Mouse (Mus musculus): Measurements from ENCODE around the gene Gm21560. TPM values are rescaled to one million over a fixed set of nuclear protein-coding genes. Genes with fewer than 3 reads are reported as not detected.
"Not testable (repeated sequence)": the region's sequence is repeated elsewhere in the genome, so short reads cannot be mapped to it uniquely, and the experiment has no call there.

Gm21560 gene
- polyA plus RNA-seq (2017; shearing (Covaris generic)): not detected

GRCm38 (mm10) chr14:6219192-6219591, at the start of gene Gm21560:
Gene Gm21560 (minus strand): TSS chr14:6219292.
- not testable (repeated sequence) for ATAC-seq

- ATAC-seq: not testable (repeated sequence)
Observed at GRCm38 (mm10) chr14:6163538-6163937, 55.6 kb downstream of the Gm21560 start.

GRCm38 (mm10) chr14:6161085-6161484, 58.0 kb downstream of the Gm21560 start:
- ATAC-seq: not testable (repeated sequence)

Other genes starting within 250 kb of the Gm21560 start
- not detected for gene Gm3453, start 240.2 kb downstream of the Gm21560 start, polyA plus RNA-seq (2017; shearing (Covaris generic))
- gene Gm6337, start 161.0 kb downstream of the Gm21560 start, polyA plus RNA-seq (2017; shearing (Covaris generic)): not detected
- 1 to 10 TPM; 1.4 to 3.2 TPM for gene Gm8206, start 125.3 kb downstream of the Gm21560 start, polyA plus RNA-seq (2017; shearing (Covaris generic))
- 10 to 100 TPM in 1 of 2 experiments, 1 to 10 TPM in 1; 8.8 to 10.0 TPM for gene Gm3468, start 110.6 kb downstream of the Gm21560 start, polyA plus RNA-seq (2017; shearing (Covaris generic))
- not detected for gene Gm3476, start 93.5 kb downstream of the Gm21560 start, polyA plus RNA-seq (2017; shearing (Covaris generic))
- 1 to 10 TPM; 1.4 to 2.2 TPM for gene Gm3411, start 68.0 kb upstream of the Gm21560 start, polyA plus RNA-seq (2017; shearing (Covaris generic))
- under 1 TPM in 1 of 2 experiments, not detected in 1; 0.37 TPM for gene Gm21103, start 85.6 kb upstream of the Gm21560 start, polyA plus RNA-seq (2017; shearing (Covaris generic))
- not detected for gene Gm3618, start 124.4 kb upstream of the Gm21560 start, polyA plus RNA-seq (2017; shearing (Covaris generic))
- not detected for gene Gm16440, start 171.0 kb upstream of the Gm21560 start, polyA plus RNA-seq (2017; shearing (Covaris generic))
- 1 to 10 TPM in 1 of 2 experiments, under 1 TPM in 1; 0.38 to 4.6 TPM for gene Gm3591, start 193.2 kb upstream of the Gm21560 start, polyA plus RNA-seq (2017; shearing (Covaris generic))
- gene Gm3594, start 225.3 kb upstream of the Gm21560 start, polyA plus RNA-seq (2017; shearing (Covaris generic)): not detected

Data from activated CD4-positive, CD25-positive, alpha-beta regulatory T cell, adult 4 months (primary cell).